Mouse (Mus musculus): Measurements from ENCODE around the gene Uchl3.

Gene Uchl3

GRCm38 (mm10) chr14:101653581-101654525 is at the start of gene Uchl3:
Uchl3 (plus strand) TSS chr14:101653967.
- peak; percentile 89 to 98 for DNase-seq (ENCODE audit: low spot score in 2 of 2)

GRCm38 (mm10) chr14:101605843-101606242 is 47.9 kb upstream of the Uchl3 start:
- no peak for DNase-seq (ENCODE audit: low spot score in 2 of 2)

- peak in 1 of 2 experiments; percentile 30 for DNase-seq (ENCODE audit: low spot score in 2 of 2)
Observed at GRCm38 (mm10) chr14:101607631-101608518, 45.9 kb upstream of the Uchl3 start.

- DNase-seq (ENCODE audit: low spot score in 2 of 2), result peak; percentile 73 to 75
Observed at GRCm38 (mm10) chr14:101608519-101609368, 45.0 kb upstream of the Uchl3 start, which contains the start of gene Tbc1d4. Tbc1d4 (minus strand) TSS chr14:101609191.

- DNase-seq (ENCODE audit: low spot score in 2 of 2), result no peak
Observed at GRCm38 (mm10) chr14:101610701-101611100, 43.1 kb upstream of the Uchl3 start.

GRCm38 (mm10) chr14:101613206-101613605 is 40.6 kb upstream of the Uchl3 start:
- no peak for DNase-seq (ENCODE audit: low spot score in 2 of 2)

- no peak for DNase-seq (ENCODE audit: low spot score in 2 of 2)
Observed at GRCm38 (mm10) chr14:101616178-101616577, 37.6 kb upstream of the Uchl3 start.

GRCm38 (mm10) chr14:101617680-101618079 is 36.1 kb upstream of the Uchl3 start:
- no peak for DNase-seq (ENCODE audit: low spot score in 2 of 2)

GRCm38 (mm10) chr14:101630548-101630947 is 23.2 kb upstream of the Uchl3 start:
- DNase-seq (ENCODE audit: low spot score in 2 of 2), result no peak

- DNase-seq (ENCODE audit: low spot score in 2 of 2), result no peak
Observed at GRCm38 (mm10) chr14:101635765-101636164, 18.0 kb upstream of the Uchl3 start.

GRCm38 (mm10) chr14:101637381-101637780 is 16.4 kb upstream of the Uchl3 start:
- no peak for DNase-seq (ENCODE audit: low spot score in 2 of 2)

- DNase-seq (ENCODE audit: low spot score in 2 of 2), result peak; percentile 84 to 85
Observed at GRCm38 (mm10) chr14:101640153-101640843, 13.5 kb upstream of the Uchl3 start, which contains the start of gene Commd6. Commd6 (minus strand) TSS chr14:101640686.

- DNase-seq (ENCODE audit: low spot score in 2 of 2), result no peak
Observed at GRCm38 (mm10) chr14:101644948-101645347, 8.8 kb upstream of the Uchl3 start.

- no peak for DNase-seq (ENCODE audit: low spot score in 2 of 2)
Observed at GRCm38 (mm10) chr14:101650551-101650950, 3.2 kb upstream of the Uchl3 start.

GRCm38 (mm10) chr14:101652571-101652970 is 1.2 kb upstream of the Uchl3 start:
- DNase-seq (ENCODE audit: low spot score in 2 of 2), result no peak

- DNase-seq (ENCODE audit: low spot score in 2 of 2), result no peak
Observed at GRCm38 (mm10) chr14:101654526-101654909, 751 bp downstream of the Uchl3 start.

GRCm38 (mm10) chr14:101656307-101656706 is 2.5 kb downstream of the Uchl3 start:
- no peak for DNase-seq (ENCODE audit: low spot score in 2 of 2)

- DNase-seq (ENCODE audit: low spot score in 2 of 2), result no peak
Observed at GRCm38 (mm10) chr14:101661654-101662412, 8.1 kb downstream of the Uchl3 start.

- no peak for DNase-seq (ENCODE audit: low spot score in 2 of 2)
Observed at GRCm38 (mm10) chr14:101664274-101664673, 10.5 kb downstream of the Uchl3 start.

- DNase-seq (ENCODE audit: low spot score in 2 of 2), result no peak
Observed at GRCm38 (mm10) chr14:101666056-101666455, 12.3 kb downstream of the Uchl3 start.
